Mouse (Mus musculus) kidney, embryonic 14.5 days (tissue): ENCODE results near the gene Nrip3. TPM values are rescaled to one million over a fixed set of nuclear protein-coding genes. Genes with fewer than 3 reads are reported as not detected.

Experiments used
- ATAC-seq: fragments of 200-750 bp; cut with Nextera tagmentation; 2 replicates; pipeline ENCODE4 v1.8.0; 2017; ENCODE audit warnings: moderate number of reproducible peaks, mild to moderate bottlenecking, moderate TSS enrichment, moderate library complexity; ENCODE audit not compliant: low FRiP score, low TSS enrichment
- H3K27ac ChIP-seq: fragments of 300-500 bp; sonication (generic); 2 replicates; pipeline ENCODE4 v1.5.1; 2014; ENCODE audit warnings: low read depth, mild to moderate bottlenecking, low read length, moderate library complexity, mixed read lengths
- H3K27me3 ChIP-seq: fragments of 300-500 bp; sonication (generic); 2 replicates; pipeline ENCODE4 v1.6.1; 2014; ENCODE audit warnings: mild to moderate bottlenecking, low read length; ENCODE audit not compliant: control insufficient read depth, insufficient read depth
- H3K36me3 ChIP-seq: fragments of 300-500 bp; sonication (generic); 2 replicates; pipeline ENCODE4 v1.6.1; 2014; ENCODE audit warnings: low read length, mixed read lengths; ENCODE audit not compliant: control insufficient read depth, insufficient read depth
- H3K4me1 ChIP-seq: fragments of 300-500 bp; sonication (generic); 2 replicates; pipeline ENCODE4 v1.6.1; 2014; ENCODE audit warnings: low read length, mixed read lengths; ENCODE audit not compliant: control insufficient read depth, insufficient read depth
- H3K4me2 ChIP-seq: fragments of 300-500 bp; sonication (generic); replicated peaks from 2 replicates; pipeline ENCODE4 v1.6.1; 2014; ENCODE audit warnings: low read depth, mild to moderate bottlenecking, low read length
- H3K4me3 ChIP-seq: fragments of 300-500 bp; sonication (generic); 2 replicates; pipeline ENCODE4 v1.5.1; 2014; ENCODE audit warnings: mild to moderate bottlenecking, low read length
- H3K9ac ChIP-seq: fragments of 300-500 bp; sonication (generic); 2 replicates; pipeline ENCODE4 v1.6.1; 2014; ENCODE audit warnings: low read depth, mild to moderate bottlenecking, low read length, moderate library complexity
- H3K9me3 ChIP-seq: fragments of 300-500 bp; sonication (generic); 2 replicates; pipeline ENCODE4 v1.6.1; 2016; ENCODE audit warnings: low read length; ENCODE audit not compliant: control insufficient read depth
- WGBS: fragments of 180-500 bp; shearing (Covaris S2); extraction: QIAGEN DNeasy Blood & Tissue Kit; methylation state at CpG from one replicate; pipeline ENCODE4 v1.1.7; 2014; 5-methylcytosine and 5-hydroxymethylcytosine counted together
- polyA plus RNA-seq: library from polyadenylated mRNA; unstranded; fragments of >200 nt; fragmentation: Nextera tagmentation; extraction: Ambion mirVana; gene quantifications from 2 replicates; pipeline ENCODE4 v1.2.1, GENCODE M21; 2014

Nrip3 gene
- polyA plus RNA-seq, 1 experiment from 2014 or later: 0.80 TPM

GRCm38 (mm10) chr7:109804843-109805242 lies 23.0 kb upstream of the Nrip3 start:
- H3K9ac ChIP-seq: no peak overlapping the region
- no peak overlapping the region for H3K4me3 ChIP-seq
- ATAC-seq: no peak
- H3K4me2 ChIP-seq: no peak overlapping the region
- no peak overlapping the region for H3K27ac ChIP-seq
- H3K36me3 ChIP-seq: no peaks in the 10 kb centered on the region
- no peaks in the 10 kb centered on the region for H3K27me3 ChIP-seq
- 71% methylated on average over 6 of the region's 6 CpGs for WGBS
- no peaks in the 10 kb centered on the region for H3K9me3 ChIP-seq
- no peaks in the 10 kb centered on the region for H3K4me1 ChIP-seq

GRCm38 (mm10) chr7:109804355-109804754 lies 22.5 kb upstream of the Nrip3 start:
- H3K4me2 ChIP-seq: no peak overlapping the region
- H3K4me1 ChIP-seq: no peaks in the 10 kb centered on the region
- H3K27ac ChIP-seq: no peak overlapping the region
- no peak overlapping the region for H3K9ac ChIP-seq
- no peak for ATAC-seq
- H3K4me3 ChIP-seq: no peak overlapping the region
- WGBS: 84% methylated on average over 6 of the region's 6 CpGs
- H3K36me3 ChIP-seq: no peaks in the 10 kb centered on the region
- H3K27me3 ChIP-seq: no peaks in the 10 kb centered on the region
- no peaks in the 10 kb centered on the region for H3K9me3 ChIP-seq

GRCm38 (mm10) chr7:109803516-109803915 lies 21.7 kb upstream of the Nrip3 start:
- Histone ChIP-seq H3K4me2 (no peak overlapping the region), H3K4me1 (no peaks in the 10 kb centered on the region), H3K9me3 (no peaks in the 10 kb centered on the region), H3K36me3 (no peaks in the 10 kb centered on the region), H3K4me3 (no peak overlapping the region), H3K9ac (no peak overlapping the region), H3K27ac (no peak overlapping the region), H3K27me3 (no peaks in the 10 kb centered on the region)
- whole genome bisulfite sequencing: 90% methylated on average over 1 of the region's 1 CpGs
- no peak for ATAC-seq

GRCm38 (mm10) chr7:109800626-109801025 lies 18.8 kb upstream of the Nrip3 start:
- H3K27me3 ChIP-seq: no peaks in the 10 kb centered on the region
- H3K4me2 ChIP-seq: no peak overlapping the region
- H3K4me3 ChIP-seq: no peak overlapping the region
- no peaks in the 10 kb centered on the region for H3K36me3 ChIP-seq
- no peaks in the 10 kb centered on the region for H3K9me3 ChIP-seq
- ATAC-seq: no peak
- no peak overlapping the region for H3K9ac ChIP-seq
- no peaks in the 10 kb centered on the region for H3K4me1 ChIP-seq
- no peak overlapping the region for H3K27ac ChIP-seq
- WGBS: 93% methylated on average over 4 of the region's 4 CpGs

- Histone ChIP-seq H3K9me3 (no peaks in the 10 kb centered on the region), H3K36me3 (no peaks in the 10 kb centered on the region), H3K4me1 (no peaks in the 10 kb centered on the region), H3K4me2 (no peak overlapping the region), H3K9ac (no peak overlapping the region), H3K27me3 (no peaks in the 10 kb centered on the region), H3K27ac (no peak overlapping the region), H3K4me3 (no peak overlapping the region)
- no peak for ATAC-seq
- WGBS: 77% methylated on average over 11 of the region's 11 CpGs
Measured at GRCm38 (mm10) chr7:109799168-109799567, 17.3 kb upstream of the Nrip3 start.

- no peak overlapping the region for H3K4me2 ChIP-seq
- no peak overlapping the region for H3K27ac ChIP-seq
- H3K36me3 ChIP-seq: no peaks in the 10 kb centered on the region
- 72% methylated on average over 5 of the region's 5 CpGs for WGBS
- no peak overlapping the region for H3K4me3 ChIP-seq
- ATAC-seq: no peak
- no peaks in the 10 kb centered on the region for H3K9me3 ChIP-seq
- no peaks in the 10 kb centered on the region for H3K4me1 ChIP-seq
- no peak overlapping the region for H3K9ac ChIP-seq
- no peaks in the 10 kb centered on the region for H3K27me3 ChIP-seq
Measured at GRCm38 (mm10) chr7:109795564-109795963, 13.7 kb upstream of the Nrip3 start.

GRCm38 (mm10) chr7:109794556-109794955 lies 12.7 kb upstream of the Nrip3 start:
- Histone ChIP-seq H3K36me3 (no peaks in the 10 kb centered on the region), H3K4me3 (no peak overlapping the region), H3K27me3 (no peaks in the 10 kb centered on the region), H3K4me2 (no peak overlapping the region), H3K9me3 (no peaks in the 10 kb centered on the region), H3K9ac (no peak overlapping the region), H3K27ac (no peak overlapping the region), H3K4me1 (no peaks in the 10 kb centered on the region)
- WGBS: 74% methylated on average over 2 of the region's 2 CpGs
- ATAC-seq: no peak

- Histone ChIP-seq H3K9ac (no peak overlapping the region), H3K27me3 (no peaks in the 10 kb centered on the region), H3K4me1 (no peaks in the 10 kb centered on the region), H3K9me3 (no peaks in the 10 kb centered on the region), H3K27ac (no peak overlapping the region), H3K36me3 (no peaks in the 10 kb centered on the region), H3K4me3 (no peak overlapping the region), H3K4me2 (no peak overlapping the region)
- 76% methylated on average over 2 of the region's 2 CpGs for WGBS
- no peak for ATAC-seq
Measured at GRCm38 (mm10) chr7:109792759-109793158, 10.9 kb upstream of the Nrip3 start.

GRCm38 (mm10) chr7:109790818-109791217 lies 9.0 kb upstream of the Nrip3 start:
- H3K27ac ChIP-seq: no peak overlapping the region
- H3K4me1 ChIP-seq: no peaks in the 10 kb centered on the region
- H3K4me3 ChIP-seq: no peak overlapping the region
- no peaks in the 10 kb centered on the region for H3K36me3 ChIP-seq
- ATAC-seq: peak; percentile 81
- H3K27me3 ChIP-seq: no peaks in the 10 kb centered on the region
- 56% methylated on average over 3 of the region's 3 CpGs for WGBS
- no peak overlapping the region for H3K4me2 ChIP-seq
- no peaks in the 10 kb centered on the region for H3K9me3 ChIP-seq
- H3K9ac ChIP-seq: no peak overlapping the region

- ATAC-seq: no peak
- H3K9ac ChIP-seq: no peak overlapping the region
- H3K27ac ChIP-seq: no peak overlapping the region
- 86% methylated on average over 2 of the region's 2 CpGs for WGBS
- H3K9me3 ChIP-seq: no peaks in the 10 kb centered on the region
- no peak overlapping the region for H3K4me3 ChIP-seq
- H3K36me3 ChIP-seq: no peaks in the 10 kb centered on the region
- H3K4me2 ChIP-seq: no peak overlapping the region
- peaks cover 5% of the 10 kb centered on the region; the same call in 1 of the 2 replicates for H3K27me3 ChIP-seq
- no peaks in the 10 kb centered on the region for H3K4me1 ChIP-seq
Measured at GRCm38 (mm10) chr7:109787860-109788259, 6.0 kb upstream of the Nrip3 start.
